Mouse (Mus musculus): ENCODE measurements around the gene Pde4d.

DNA sequence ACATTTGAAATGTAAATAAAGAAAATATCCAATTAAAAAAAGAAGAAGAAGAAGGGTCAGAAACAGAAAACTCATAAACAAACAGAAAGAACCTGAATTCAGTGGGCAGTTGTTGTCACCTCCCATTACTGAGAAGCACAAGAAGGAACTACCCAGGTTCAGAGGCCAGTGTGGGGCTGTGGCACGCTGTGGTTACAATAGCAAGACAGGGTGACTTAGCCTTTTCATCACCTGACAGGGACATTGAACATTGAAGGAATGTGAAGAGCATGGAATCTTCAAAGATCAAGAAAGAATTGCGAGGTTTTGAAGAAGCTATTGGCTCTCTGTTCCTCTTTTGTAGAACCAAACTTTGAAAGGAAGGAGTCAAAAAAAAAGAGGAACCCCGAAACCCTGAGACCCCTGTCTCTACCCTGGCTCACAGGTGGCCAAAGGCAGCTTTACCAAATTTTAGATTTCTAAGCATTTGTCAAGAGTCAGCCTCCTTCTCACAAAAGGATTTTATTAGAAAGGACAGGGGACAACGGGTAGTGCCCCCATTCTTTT lies 987.6 kb downstream of the Pde4d start:
- TF ChIP-seq POLR2AphosphoS5 (IDR thresholded peaks at IDR 0.05; ENCODE audit: borderline replicate concordance, low read depth, low read length) (no peak), HCFC1 (IDR thresholded peaks at IDR 0.05; ENCODE audit: low read depth, low read length) (no peak), MAX (IDR thresholded peaks at IDR 0.05; ENCODE audit: low read length) (no peak), USF1 (IDR thresholded peaks at IDR 0.05; ENCODE audit: low read depth, low read length) (no peak)

Measured in MEL (cell line).